Mouse (Mus musculus): ENCODE measurements around the gene Olfr229.
"Not testable (repeated sequence)": the region's sequence is repeated elsewhere in the genome, so short reads cannot be mapped to it uniquely, and the experiment has no call there.

The Olfr229 gene

DNA sequence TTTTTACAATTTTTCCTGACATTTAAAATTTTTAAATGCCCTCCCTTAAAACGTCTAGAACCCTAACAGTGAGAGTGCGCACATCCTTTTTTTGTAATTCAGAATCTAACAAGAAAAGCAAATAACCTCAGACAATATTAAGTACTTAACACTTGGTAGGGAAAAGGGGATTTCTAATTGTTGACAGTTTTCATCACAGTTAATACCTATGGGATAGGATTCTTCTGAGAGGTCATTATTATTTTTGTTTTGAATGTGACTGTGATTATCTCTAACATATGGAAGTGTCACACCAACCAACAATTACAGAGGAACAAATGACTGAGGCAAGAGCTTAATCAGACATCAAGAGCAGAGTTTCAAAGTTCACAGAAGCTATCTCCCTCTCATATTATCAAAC is at the start of gene Olfr229:
Olfr229 (plus strand) TSS at position 301 of the 400 bp plus-strand sequence.
- in situ Hi-C loops (cut with MboI; ENCODE audit: low sequenced_read_pairs): no loop called here

DNA sequence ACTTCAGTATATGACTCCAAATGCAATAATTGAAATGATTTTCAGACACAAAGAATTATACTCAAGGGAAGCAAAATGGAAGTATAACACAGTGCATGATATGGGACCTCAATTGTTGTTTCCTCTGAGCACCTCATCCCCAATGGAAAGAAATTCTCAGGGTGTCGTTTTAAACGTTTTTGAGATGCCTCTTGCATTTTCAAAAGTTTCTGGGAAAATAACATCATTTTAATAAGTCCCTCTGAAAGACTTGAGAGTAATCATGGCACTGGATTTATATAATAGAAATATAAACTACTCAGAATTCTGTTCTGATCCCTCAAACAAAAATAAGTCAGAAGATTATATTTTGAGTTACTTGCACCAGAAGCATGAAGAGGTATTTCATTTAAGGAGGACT is 41.0 kb upstream of the Olfr229 start, which contains the start of gene Olfr972:
Olfr972 (plus strand) TSS at position 301 of the 400 bp plus-strand sequence.
- in situ Hi-C loops (cut with MboI; ENCODE audit: low sequenced_read_pairs): no loop called here

DNA sequence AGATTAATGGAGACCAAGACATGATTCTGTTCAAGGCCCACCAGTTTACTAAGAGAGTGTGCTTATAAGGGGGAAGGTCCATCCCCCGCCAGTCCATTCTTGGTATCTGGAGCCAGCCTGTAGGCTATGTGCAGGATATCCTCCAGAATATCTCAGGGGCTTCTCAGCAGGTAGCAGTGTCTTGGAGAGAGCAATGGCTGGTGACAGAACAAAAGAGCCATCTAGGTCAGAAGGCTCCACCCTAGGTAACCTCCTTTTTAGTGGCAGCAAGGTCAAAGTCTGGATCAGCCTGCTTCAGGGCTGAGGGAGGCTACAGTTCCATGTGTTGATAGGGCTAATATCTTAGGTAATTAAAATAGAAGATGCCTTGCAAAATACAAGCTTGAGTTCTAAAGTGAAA is 35.1 kb upstream of the Olfr229 start:
- in situ Hi-C loops (cut with MboI; ENCODE audit: low sequenced_read_pairs): not testable (repeated sequence)

DNA sequence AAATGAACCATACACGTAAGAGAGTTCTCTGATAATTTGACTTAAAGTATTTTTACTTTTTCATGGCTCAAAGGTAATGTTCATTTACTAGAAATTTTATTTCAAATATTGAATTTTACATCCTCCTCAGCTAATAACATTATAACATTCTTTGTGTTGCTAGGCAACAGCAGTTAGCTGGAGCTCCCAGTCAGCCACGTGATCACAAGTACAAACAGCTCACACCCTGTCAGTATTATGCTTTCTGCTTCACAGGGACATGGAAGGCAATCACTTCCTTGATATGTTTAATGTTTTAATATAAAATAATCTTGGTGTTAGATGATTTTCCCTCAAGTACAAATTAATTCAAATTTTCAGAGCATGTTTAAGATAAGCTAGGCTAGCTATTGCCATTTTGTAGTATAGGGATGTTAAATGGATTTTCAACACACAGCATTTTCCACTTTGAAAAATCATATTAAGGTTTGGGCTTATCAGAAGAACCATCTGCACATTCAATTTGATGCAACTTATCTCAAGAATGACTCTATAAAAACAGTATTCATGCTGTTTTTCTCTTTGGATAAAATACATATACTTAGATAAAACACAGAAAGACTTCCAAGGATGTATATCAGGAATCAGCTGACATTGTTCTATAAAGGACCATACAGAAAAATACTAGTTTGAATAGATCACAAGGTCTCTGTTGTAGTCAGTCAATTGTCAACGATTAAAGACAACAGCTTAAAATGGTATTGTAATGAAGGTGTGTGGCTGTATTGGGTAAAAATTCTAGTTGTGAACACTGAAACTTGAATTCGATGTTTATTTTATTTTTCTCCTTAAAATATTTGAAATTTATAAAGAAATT is 29.4 kb upstream of the Olfr229 start:
- in situ Hi-C loops (cut with MboI; ENCODE audit: low sequenced_read_pairs): not testable (repeated sequence)

DNA sequence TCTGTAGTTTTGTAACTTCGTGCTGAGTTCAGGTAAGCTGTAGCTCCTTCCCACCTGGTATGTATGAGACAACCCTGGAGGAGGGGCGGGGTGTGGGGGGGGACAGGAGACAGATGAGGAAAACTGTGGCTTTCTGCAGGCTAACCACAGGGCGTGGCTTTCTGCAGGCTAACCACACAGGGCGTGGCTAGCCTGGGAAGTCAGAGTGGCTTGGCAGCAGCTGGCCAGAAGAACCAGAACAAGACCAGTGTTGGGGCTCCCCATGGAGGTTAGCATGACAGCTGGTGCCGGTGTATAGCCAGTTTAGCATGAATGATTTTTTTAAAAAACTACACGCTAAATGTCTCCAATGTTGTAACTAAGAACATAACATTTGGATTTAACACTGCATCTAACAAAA is 2.0 kb upstream of the Olfr229 start:
- in situ Hi-C loops (cut with MboI; ENCODE audit: low sequenced_read_pairs): no loop called here

DNA sequence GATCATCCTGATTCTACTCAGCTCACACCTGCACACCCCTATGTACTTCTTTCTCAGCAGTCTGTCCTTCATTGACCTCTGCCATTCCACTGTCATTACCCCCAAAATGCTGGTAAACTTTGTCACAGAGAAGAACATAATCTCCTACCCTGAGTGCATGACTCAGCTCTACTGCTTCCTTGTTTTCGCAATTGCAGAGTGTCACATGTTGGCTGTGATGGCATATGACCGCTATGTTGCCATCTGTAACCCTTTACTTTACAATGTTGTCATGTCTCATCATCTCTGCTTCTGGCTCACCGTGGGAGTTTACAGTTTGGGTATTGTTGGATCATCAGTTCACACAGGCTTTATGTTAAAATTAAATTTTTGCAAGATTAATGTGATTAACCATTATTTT is 2.8 kb downstream of the Olfr229 start:
- in situ Hi-C loops (cut with MboI; ENCODE audit: low sequenced_read_pairs): no loop called here

DNA sequence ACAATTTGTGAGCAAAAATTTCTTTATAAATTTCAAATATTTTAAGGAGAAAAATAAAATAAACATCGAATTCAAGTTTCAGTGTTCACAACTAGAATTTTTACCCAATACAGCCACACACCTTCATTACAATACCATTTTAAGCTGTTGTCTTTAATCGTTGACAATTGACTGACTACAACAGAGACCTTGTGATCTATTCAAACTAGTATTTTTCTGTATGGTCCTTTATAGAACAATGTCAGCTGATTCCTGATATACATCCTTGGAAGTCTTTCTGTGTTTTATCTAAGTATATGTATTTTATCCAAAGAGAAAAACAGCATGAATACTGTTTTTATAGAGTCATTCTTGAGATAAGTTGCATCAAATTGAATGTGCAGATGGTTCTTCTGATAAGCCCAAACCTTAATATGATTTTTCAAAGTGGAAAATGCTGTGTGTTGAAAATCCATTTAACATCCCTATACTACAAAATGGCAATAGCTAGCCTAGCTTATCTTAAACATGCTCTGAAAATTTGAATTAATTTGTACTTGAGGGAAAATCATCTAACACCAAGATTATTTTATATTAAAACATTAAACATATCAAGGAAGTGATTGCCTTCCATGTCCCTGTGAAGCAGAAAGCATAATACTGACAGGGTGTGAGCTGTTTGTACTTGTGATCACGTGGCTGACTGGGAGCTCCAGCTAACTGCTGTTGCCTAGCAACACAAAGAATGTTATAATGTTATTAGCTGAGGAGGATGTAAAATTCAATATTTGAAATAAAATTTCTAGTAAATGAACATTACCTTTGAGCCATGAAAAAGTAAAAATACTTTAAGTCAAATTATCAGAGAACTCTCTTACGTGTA is 21.1 kb downstream of the Olfr229 start:
- in situ Hi-C loops (cut with MboI; ENCODE audit: low sequenced_read_pairs): not testable (repeated sequence)

DNA sequence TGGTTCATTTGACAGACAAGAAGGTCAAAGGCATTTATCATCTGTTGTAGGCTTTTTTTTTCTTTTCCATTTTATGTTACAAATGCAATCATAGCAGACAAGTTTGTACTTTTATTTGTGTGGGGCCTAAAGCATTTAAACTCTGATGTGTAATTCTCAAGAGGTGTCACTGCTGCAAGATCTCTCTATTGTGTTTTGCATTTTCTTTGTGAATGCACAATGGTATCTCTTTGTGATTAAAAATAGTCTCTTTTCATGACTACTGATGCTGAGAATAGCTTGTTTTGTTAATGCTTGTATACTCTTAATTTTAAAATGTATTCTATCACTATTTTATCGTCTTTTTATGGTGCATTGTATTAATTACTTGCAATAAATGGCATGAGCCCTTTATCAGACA is 21.7 kb downstream of the Olfr229 start:
- in situ Hi-C loops (cut with MboI; ENCODE audit: low sequenced_read_pairs): not testable (repeated sequence)

DNA sequence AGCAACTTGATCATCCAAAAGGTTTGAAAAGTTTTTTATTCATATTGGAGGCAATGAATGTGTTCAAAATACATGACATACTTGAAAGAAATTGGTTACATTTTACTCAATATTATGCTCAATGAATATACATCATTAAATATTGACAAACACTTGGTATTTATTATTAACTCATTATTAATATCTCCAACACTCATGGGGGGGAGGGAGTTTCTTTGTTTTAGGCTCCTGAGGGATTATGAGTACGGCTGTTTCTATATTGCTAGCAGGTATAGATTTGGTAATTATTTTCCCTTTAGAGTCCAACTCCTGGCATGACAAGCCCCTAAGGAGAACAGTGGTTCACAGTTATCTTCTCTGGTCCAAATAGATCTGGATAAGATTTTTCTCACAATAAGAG is 30.1 kb downstream of the Olfr229 start, which contains the start of gene Olfr974:
Olfr974 (plus strand) TSS at position 301 of the 400 bp plus-strand sequence.
- in situ Hi-C loops (cut with MboI; ENCODE audit: low sequenced_read_pairs): no loop called here

DNA sequence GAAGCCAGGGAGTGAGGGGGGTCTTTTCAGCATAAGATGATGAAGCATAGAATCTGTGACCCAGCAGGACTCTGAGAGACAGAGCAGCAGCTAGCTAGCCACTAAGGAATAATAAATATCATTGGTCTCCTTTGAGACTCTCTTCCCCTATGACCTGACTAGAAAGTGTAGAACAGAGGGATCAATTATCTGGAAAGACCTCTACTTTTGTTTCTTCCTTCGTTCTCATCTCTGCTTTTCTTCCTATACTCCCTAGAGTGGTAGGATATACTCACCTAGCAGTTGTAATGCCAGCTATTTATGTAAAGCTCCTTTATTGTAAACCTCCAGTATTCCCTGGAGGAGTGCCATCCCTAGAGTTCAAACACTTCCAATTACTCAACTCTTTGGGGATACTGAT is 44.8 kb downstream of the Olfr229 start, which contains the start of gene Olfr975:
Olfr975 (minus strand) TSS at position 101 of the 400 bp plus-strand sequence.
- in situ Hi-C loops (cut with MboI; ENCODE audit: low sequenced_read_pairs): no loop called here

DNA sequence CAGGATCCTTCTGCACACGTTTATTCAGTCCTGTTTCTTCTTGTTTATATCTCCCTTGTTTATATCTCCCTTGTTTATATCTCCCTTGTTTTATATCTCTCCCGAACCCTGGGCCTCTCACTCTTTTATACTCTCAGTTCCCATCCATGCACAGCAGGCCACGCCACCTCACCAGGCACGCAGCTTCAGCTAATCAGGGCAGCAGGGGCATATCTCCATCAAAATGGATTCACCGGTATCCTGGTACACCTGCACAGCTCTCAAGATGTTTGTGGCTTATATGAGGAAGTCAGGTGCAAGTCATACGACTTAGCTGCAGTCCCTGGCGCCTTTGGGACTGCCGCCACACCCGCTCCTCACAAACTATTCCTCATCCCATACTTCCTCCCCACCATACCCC is 53.9 kb downstream of the Olfr229 start, which contains the start of gene Olfr976:
Olfr976 (minus strand) TSS at position 101 of the 400 bp plus-strand sequence.
- in situ Hi-C loops (cut with MboI; ENCODE audit: low sequenced_read_pairs): not testable (repeated sequence)

All from CH12F3 (cell line).